Mouse (Mus musculus): ENCODE results near the gene Sf3a2.
A peak's percentile ranks its signal among the peaks of the same experiment; 100 is the strongest.

Gene Sf3a2

DNA sequence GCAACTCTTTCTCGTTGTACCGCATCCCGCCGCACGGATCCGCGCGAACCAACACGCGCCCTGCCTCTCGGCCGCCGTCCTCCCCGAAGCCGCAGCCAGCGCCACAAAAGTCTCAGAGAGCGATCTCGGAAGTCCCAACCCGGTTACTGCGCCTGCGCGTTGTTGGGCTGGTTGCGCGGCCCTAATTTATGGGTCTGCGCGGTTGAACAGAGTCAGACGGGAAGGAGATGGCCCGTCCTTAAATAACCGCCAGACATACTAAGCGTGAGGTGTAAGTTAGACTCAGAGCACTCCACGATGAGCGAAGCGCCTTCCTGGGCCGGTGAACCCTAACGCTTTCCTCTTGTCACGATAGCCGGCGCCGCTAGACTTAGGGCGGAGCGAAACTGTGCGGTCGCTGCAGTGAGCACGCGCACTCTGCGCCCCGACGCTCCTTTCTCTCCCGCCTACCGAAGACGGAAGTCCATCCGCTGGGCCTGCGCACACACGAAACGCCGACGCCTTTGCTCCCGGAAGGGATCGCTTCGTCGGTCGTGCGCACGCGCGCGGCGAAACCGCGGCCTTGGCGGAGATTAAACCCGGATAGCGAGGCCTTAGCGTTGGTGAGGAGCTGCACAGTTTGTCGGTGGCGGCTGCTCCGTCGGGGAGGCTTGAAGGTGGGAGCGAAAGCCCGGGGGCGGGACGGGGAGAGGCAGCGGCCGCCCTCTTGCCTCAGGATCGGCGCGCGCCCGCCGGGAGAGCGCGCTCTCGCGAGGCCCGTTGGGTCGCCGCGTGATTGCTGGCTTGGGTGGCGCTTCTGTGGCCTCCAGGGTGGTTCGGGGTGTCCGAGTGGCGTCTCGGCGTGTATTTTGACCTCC lies at the start of gene Sf3a2, which contains the start of gene Plekhj1:
Sf3a2 (plus strand) TSS at position 49 of the 857 bp plus-strand sequence.
Plekhj1 (minus strand) TSS at position 477 of the 857 bp plus-strand sequence.
- DNase-seq: peak; percentile 96

- peak; percentile 83 for DNase-seq
Measured at GRCm38 (mm10) chr10:80748609-80749008, 49.4 kb upstream of the Sf3a2 start.

GRCm38 (mm10) chr10:80751188-80751832 lies 46.7 kb upstream of the Sf3a2 start:
- peak; percentile 89 for DNase-seq

- DNase-seq: peak; percentile 89
Measured at GRCm38 (mm10) chr10:80752079-80752625, 45.8 kb upstream of the Sf3a2 start.

DNA sequence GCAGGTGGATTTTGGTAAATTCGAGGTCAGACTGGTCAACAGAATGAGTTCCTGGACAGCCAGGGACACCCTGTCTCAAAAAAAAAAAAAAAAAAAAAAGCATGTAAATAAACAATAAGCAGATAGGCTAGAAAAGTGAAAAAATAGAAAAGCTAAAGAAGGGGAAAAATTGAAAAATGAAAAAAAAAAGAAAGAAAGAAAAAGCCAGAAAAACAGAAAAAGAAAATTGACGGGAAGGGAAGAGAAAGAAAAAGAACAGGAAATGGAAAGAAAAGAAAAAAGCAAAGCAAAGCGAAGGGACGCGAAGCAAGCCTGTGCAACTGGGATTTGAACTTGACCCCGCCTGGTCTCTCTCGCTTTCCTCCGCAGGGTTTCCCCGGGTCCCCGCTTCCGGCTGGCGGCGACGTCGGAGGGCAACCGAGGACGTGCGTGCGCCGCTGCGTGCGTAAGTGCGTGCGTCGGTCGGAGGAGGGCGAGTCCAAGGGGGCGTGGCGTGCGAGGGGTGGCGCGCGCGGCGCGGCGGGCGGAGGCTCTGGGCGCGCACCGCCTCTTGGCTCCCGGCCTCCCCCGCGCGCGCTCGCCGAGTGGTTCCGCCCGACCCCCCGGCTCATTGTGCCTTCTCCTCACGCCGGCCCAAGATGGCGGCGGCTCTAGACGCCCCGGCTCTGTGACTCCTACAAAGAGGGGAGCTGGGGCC lies 43.3 kb upstream of the Sf3a2 start, which contains the start of gene Dot1l:
Dot1l (plus strand) TSS at position 613 of the 697 bp plus-strand sequence.
- peak; percentile 97 for DNase-seq

DNA sequence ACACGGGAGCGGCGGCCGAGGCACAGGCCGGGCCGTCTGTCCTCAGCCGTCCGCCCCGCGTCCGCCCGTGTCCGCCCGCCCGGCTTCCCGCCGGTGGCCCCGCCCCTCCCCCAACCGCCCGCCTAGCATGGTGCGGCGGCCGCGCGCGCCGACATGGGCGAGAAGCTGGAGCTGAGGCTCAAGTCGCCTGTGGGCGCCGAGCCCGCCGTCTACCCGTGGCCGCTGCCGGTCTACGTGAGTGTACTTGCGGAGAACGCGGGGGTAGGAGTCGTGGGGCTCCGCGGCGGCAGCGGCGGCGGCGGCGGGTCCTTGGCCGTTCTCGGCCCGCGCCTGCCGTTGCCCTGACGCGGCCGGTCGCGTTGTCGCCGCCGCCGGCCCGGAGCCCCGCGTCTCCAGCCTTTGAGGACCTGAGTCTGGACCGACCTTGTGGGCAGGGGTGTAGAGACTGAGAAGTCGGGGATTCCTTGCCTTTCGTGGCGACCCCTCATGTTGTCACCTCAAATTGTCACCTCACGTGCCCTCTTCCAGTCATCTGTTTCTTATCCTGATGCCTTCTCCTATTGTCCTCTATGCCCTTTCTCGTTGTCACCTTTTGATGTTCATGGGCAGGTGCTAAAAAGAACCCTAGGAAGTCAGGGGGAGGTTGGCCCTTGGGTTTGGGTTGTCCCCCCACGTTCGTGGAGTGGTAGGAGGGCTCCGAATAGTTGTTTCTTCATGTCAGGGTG lies 42.5 kb upstream of the Sf3a2 start:
- no peak for DNase-seq

GRCm38 (mm10) chr10:80756099-80756498 lies 41.9 kb upstream of the Sf3a2 start:
- no peak for DNase-seq

DNA sequence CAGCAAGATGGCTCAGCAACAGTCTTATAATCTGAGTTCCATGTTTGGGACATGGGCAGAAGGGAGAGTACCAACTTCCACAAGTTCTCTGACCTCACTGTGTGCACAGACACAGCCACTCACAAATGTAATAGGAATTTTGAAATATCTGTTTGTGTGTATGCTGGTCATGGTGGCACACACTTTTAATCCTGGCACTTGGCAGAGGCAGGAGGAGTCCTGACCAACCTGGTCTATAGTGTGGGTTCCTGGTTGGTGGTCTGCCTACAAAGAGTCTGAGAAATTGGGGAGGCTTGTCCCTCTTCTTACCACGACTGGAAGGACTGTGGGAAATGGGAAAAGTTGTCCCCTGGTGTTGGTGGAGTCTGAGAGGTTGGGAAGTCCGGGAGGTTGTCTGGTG lies 41.5 kb upstream of the Sf3a2 start:
- no peak for DNase-seq

- no peak for DNase-seq
Measured at GRCm38 (mm10) chr10:80756967-80757366, 41.0 kb upstream of the Sf3a2 start.

- DNase-seq: peak; percentile 87
Measured at GRCm38 (mm10) chr10:80757717-80758116, 40.3 kb upstream of the Sf3a2 start.

GRCm38 (mm10) chr10:80758651-80759050 lies 39.3 kb upstream of the Sf3a2 start:
- DNase-seq: no peak

- DNase-seq: no peak
Measured at GRCm38 (mm10) chr10:80760596-80761524, 37.1 kb upstream of the Sf3a2 start.

DNA sequence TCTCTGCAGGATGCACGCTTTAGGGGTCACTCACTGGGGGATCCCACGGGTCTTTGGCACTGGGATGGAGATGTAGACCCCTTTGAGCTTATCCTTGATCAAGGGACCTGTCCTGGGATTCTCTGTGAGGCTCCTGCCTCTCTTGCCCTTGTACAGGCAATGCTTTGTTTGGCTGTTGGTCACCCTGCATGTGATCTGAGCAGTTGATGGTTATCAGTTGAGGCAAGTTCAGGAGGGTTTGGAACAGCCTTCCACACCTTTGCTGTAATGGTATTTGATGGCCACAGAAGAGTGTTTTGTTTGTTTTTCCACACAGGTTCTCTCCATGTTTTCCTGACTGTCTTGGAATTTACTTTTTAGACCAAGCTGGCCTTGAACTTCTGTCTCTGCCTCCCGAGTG lies 36.2 kb upstream of the Sf3a2 start:
- DNase-seq: no peak

DNA sequence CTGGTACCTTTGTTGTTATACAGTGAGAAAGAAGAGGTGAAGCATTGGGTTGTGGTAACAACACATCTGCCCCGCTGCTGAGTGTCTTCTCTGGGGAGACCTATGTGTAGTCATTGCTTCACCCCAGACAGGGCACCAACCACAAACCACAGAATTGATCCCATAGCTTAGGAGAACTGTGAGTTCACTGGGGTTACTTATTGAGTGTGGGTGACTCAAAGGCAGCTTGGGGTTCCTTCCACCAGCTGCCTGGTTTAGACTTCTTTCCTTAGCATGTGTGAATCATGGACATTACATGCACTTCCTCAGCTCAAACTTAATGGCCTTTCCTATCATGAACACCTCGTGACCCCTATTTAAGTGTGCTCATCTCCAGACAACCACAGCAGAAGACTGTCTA lies 34.5 kb upstream of the Sf3a2 start:
- peak; percentile 23 for DNase-seq

- DNase-seq: no peak
Measured at GRCm38 (mm10) chr10:80765746-80766145, 32.3 kb upstream of the Sf3a2 start.

DNA sequence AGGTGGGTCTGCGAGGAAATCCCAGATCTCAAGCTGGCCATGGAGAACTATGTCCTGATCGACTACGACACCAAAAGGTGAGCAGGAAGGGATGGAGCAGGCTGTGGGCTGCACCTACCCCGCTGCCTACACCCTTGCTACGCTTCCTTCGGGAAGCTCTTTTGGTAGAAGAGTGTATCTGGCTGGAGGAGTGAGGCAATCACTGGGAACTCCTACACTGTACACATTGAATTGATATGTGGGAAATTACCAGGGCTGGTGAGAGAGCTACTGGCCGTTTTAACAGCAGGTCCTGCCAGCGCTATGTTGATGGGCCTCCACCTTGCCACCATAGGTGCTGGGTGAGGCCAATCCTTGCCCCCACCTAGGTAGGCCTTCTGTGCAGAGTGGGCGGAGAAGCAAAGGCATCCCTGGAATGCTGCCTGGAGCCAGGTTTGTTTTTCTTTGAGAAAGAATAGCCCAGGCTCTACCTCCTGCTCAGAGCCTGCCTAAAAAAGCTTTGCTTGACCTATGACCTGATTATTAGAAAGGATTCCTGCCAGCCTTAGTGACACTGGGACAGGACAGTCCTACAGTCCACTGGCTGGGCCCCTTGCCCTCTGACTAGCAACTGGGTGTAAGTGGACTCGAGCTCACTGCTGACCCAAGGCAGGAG lies 31.7 kb upstream of the Sf3a2 start:
- DNase-seq: peak; percentile 51

DNA sequence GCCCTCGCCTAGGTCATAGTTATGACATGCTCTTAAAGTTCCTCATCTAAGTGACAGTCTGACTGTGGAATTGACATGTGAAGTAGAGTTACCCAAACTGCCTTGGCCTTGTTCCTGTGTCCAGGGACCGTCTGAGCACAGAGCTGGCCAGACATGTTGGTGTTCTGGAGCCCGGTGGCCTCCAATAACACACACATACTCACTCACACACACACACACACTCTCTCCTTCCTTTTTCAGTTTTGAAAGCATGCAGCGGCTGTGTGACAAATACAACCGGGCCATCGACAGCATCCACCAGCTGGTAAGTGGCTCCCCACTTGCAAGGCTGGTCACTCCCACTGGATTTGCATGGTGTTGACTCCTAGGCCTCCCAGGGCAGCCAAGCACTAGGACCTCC lies 29.6 kb upstream of the Sf3a2 start:
- no peak for DNase-seq

- DNase-seq: no peak
Measured at GRCm38 (mm10) chr10:80773816-80774215, 24.2 kb upstream of the Sf3a2 start.

GRCm38 (mm10) chr10:80774549-80774948 lies 23.4 kb upstream of the Sf3a2 start:
- peak; percentile 81 for DNase-seq

DNA sequence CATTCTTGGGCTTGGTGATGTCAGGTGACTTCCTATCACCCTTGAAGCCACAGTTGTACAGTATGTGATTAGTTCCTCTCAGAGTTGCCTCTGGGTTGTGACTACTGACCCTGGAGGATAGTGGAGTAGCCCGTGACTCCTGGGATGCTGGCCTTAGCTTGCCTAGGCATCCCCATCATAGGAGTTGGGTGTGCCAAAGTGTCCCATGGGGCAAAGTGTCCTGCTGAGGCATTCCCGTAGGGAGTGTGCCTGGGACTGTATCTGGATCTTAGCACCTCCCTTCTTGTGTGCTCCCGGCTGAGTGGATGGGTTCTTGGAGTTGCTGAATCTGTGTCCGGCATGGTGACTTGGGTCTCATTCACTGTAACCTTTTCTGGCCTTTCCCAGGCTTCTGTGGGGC lies 23.0 kb upstream of the Sf3a2 start:
- DNase-seq: no peak

- DNase-seq: no peak
Measured at GRCm38 (mm10) chr10:80775731-80776130, 22.3 kb upstream of the Sf3a2 start.
